Mouse (Mus musculus) heart, postnatal 4 days (tissue): ENCODE data around the gene Pkmyt1. TPM values are rescaled to one million over a fixed set of nuclear protein-coding genes. Genes with fewer than 3 reads are reported as not detected.

ENCODE experiments used
- DNase-seq: peaks from one replicate; pipeline ENCODE4 v3.0.0; 2021
- total RNA-seq, 2 experiments: library from RNA; stranded (reverse); gene quantifications; 2 replicates each; pipeline ENCODE4 v1.2.3; 2021

Pkmyt1 gene
- total RNA-seq, 2 experiments from 2014 or later, result 16.6 to 16.7 TPM

DNA sequence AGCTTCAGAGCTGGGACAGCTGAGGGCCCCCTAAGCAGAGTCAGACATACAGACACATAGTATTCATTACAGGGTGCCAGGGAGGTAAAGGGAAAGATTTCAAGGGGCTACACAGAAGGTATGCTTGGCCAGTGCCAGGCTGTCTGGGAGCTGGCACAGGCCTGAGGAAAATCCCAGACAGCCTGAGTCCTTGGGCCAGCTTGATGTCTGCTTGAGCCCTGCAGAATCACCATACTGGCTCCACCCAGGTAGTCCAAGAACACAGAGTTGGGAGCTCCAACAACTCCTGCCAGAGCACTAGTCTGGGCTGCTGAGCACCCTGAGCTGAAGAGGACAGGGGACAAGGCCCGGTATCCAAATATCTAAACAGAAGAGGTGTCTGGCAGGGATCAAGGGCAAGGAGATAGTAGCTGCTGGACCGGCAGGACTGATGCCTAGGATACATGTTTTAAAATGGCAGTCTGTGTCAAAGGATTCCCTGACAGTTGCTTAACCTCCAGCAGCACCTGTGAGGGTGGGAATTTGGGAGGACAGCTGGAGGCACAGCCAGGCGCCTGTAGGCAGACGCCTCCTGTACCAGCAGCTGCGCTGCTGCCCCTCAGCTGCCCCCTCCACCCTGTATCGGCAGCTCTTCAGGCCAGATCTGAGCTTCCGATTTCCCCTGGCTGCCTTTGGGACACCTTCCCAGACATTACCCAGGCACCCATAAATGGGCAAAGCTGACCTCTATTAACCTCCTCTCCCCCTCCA is 3.6 kb upstream of the Pkmyt1 start, which contains the start of gene 1520401A03Rik:
1520401A03Rik (minus strand) TSS at position 408 of the 750 bp plus-strand sequence.
- DNase-seq, result no peak

DNA sequence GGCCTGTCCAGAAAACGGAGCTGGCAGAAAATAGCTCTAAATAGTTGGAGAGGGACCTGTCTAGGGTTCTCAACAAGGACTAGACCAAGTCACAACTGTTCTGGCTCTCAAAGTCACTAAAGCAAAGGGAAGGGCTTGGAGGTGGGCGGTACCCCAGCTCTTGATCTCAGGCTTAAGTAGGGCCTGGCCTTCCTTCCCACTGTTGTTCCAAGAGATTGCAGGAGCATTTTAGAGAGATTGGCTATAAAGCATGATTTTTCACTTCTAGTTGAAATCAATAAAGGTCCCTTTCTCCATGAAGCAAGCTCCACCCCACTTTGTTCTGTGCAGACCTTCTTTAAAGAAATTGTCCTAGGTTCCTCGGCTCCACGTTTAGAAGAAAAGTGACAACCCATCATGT is 659 bp upstream of the Pkmyt1 start:
- no peak for DNase-seq

DNA sequence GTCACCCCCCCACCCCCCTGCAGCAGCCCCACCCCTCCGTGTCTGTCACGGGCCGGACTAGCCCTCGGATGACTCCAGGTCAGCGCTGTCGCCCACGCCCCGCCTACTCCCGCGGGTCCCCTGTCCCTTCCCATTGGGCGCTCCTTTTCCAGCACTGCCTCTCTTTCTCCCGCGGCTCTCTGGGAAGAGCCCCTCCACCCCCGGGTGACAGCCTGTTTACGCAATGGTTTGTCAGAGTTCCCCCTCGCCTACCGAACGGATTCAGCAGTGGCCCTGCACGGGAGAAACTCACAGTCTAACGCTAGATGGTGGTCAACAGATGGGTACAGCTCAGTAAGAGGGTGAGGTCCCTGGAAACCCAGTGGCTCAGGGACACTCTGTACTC is 614 bp downstream of the Pkmyt1 start:
- DNase-seq, result peak; percentile 91

DNA sequence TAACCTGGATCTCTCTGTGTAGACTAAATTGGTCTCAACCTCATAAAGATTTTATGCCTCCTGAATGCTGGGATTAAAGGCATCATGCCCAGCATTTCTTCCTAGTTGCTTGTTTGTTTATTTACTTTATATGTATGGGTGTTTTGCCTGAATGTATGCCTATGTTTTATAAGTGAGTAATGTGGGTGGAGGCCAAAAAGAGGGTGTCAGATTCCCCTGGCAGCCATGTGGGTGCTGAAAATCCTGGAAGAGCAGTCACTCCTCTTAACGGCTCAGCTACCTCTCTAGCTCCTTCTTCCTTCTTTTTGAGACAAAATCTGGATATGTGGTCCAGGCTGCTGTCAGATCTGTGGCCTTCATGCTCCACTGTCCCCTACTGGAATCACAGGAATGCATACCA is 4.3 kb downstream of the Pkmyt1 start:
- DNase-seq, result no peak

DNA sequence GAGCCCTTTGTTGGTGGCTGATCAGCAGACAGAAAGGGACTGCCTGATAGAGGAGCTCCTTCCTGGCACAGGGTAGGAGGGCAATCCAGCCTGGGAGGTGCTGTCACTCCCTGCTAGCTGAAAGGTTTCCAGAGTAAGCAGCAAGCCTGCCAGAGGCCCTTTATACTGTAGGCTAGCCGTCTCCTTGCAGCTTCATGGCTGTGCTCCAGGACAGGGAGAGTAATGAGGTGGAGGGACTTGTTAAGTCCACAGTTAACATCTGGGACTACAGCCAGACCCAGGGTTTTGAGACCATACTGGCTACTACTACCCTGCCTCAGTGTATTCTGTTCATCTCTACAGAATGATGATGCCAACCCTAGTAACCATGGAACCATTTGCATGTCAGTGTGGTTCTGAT is 8.2 kb downstream of the Pkmyt1 start:
- DNase-seq, result no peak

DNA sequence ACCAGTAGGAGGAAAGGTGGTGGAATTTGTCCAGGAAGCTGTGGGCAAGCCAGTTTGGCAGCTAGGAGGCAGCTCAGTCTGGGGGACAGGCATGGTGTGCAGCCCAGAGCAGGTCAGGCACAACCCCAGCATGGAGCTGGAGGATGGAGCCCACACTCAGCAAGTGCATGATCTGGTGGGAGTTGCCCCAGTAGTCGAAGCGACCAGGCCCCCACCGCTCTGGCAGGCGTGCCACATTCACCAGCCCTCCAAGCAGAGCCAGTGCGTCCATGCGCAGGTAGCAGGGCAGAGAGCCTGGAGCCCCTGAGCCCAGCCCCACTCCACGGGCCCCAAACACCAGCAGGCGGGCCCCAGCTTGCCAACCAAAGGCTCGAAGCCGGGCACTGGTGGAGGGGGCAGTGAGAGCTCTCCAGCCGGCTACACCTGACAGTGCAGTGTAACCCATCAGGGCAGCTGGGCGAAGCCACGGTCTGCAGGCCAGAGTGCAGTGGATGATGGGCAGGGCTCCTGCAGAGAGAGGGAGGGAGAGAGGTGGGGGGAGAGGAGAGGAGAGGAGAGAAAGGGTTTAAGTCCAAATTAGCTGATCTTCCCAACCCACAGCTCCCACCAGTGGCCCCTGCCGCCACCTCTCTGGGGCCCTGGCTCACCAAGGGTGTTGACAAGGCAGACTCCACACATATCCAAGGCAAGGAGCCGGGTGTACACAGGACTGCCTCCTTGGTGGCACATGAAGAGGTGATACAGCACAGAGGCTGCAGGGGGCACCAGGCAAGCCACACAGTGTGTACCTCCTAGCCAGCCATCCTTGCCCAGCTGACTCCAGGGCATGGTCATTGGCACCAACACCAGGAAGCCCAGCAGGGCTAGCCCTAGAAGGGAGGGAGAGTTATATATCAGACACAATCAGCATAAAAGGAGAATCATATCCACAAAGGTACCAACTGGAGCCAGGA is 11.6 kb downstream of the Pkmyt1 start:
- no peak for DNase-seq

DNA sequence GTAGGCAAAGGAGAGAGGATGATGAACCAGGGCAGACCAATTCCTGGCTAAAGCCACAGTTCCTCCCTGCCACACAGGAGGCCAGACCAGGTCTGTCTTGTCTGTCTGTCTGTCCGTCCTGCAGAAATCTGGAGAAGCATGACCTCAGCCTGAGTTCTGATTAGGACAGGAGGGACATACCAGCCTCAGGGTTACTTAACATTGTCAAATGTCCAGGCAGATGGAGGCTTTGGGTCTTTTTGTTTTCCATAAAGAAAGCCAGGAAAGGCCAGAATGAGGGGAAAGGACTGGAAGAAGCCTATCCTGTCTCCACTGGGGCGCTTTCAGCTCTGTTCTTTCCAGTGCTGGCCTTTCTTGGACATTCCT is 12.7 kb downstream of the Pkmyt1 start:
- no peak for DNase-seq

DNA sequence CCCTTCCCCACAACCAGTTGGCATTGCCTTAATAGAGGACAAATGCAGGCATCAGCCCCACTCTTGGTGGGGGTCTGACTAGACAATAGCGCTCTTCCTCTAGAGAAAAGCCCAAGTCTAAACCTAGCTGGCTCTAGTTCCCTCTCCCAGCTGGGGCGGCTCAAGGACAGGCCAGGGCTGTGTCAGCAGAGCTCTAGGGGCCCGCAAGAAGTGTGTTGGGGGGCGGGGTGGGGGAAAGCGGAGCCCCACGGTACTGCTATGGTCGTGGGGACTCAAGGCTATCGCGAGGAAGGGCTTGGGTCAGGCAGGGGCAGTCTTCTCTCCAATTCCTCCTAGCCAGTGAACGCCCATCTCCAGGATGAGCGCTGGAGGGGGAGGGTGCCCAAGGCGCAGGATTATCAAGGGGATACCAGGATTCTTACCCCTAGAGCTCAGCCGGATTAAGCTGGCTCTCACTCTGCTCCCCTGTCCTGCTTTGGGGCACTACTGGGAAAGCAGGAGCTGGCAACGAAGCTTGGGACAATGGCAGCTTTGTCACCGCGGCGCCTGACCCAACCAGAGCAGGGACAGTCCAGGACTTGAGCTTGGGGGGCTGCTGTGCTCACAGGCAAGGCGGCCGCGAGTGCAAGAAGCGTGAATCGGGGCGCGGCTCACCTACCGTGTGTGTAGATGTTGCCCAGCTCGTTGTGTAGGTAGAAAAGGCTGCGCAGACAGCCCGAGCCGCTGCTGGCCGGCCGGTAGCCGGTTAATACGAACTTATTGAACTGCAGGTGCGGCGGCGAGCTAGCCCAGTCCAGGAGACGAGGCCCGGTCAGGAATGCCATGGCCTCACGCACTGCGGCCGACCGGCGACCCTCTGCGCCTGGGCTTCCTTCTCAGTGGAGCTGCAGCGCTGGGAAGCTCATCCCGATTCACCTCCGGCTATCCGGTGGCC is 13.3 kb downstream of the Pkmyt1 start:
- no peak for DNase-seq

DNA sequence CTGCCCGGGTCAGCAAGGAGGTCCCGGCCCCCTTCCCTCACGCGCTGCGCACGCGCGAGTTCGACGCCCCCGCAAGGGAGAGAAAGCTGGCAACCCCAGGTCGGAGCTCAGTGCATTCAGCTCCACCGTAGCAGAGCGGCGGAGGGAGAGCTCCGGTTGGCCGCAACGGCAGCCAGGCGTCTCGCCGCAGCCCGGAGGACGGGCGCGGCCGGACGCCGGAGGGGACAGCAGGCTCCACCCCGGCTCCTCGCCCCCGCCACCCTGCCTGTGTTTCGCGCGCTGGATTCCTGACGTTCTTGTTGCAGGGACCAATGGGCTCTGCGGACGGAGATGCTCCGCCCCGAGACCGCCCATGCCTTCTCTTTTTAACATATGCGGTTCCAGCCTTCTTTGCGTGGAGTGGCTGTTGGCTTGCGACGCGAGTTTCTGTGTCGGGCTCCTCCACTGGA is 14.0 kb downstream of the Pkmyt1 start:
- peak; percentile 93 for DNase-seq

DNA sequence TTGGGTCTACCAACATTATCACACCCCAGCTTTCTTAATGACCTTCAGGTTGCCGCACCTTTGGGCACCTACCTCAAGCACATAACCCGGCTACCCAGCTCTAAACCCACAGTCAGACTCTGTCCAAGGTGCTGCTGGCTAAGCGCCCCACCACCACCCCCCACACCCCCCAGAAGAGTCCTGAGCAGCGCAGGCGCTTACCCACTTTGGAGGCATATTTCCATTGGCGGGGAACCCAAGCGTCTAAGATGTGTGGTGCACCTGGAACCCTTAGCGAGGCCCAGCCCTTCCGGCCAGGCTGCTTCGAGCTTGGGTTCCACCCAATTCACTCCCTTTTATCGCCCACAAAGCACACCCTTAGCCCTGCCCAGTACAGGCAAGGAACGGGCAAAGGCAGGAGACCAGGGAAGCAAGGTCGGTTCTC is 14.5 kb downstream of the Pkmyt1 start, which contains the start of gene Paqr4:
Paqr4 (minus strand) TSS at position 270 of the 424 bp plus-strand sequence.
- no peak for DNase-seq

DNA sequence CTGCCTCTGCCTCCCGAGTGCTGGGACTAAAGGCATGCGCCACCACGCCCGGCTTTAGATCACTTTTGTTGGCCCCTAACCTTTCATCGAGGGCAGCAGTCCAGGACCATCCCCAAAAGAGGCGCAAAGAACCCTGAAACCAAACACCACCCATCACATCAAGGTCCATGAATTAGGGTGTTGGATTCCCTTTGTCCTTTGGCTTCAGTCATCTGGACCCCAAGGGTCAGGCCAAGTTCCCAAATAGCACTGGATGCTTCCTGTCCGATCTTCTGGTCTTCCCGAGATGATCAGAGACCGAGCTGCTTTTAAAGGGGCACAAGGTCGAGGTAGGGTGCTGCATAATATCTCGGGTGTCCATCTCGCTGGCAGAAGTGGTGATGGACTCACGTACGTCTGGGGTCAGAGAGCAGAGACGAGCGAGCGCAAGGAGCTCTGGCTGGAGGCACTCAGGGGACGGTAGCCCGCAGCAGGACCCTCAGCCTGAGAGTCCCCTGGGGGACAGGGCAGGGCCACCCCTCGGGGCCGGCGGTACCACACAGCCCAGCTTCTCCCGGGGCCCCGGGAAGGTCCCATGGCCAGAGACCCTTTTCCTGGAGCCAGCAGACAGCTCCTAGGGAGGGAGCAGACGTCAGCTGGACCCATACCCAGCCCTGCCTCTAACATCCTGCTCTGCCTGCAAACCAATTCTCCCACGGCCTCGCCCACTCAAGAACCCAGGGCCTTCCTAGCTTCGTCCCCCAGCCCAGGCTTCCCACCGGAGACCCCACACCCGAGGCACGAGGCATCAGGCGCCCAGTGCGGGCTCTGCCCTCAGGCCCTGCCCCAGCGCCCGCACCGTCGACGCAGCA is 15.4 kb downstream of the Pkmyt1 start:
- no peak for DNase-seq

DNA sequence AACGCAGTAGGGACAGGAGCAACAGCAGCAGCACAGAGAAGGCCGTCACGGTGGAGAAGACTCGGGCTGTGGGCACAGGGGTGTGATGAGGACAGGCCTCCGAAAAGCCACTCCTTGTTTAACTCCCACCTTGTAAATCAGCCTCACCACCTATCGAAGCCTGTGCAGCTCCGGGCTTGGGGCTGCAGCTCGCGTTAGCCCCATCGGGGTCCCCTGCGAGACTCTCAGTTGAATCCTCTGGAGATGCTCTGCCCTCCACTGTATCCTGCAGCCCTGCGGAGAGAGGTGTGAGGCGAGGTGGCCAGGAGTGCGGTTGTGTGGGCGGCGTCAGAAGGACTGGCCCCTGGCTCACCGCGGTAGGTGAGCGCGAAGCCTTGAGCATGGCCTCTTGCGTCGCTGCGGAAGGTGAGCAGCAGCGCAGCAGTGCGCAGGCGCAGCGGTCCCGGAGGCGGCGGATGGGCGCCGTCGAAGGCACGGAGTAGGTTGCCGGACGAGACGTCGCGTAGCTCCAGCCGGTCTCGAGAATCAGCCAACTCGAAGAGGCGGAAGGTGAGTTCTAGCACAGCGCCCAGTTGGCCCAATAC is 16.2 kb downstream of the Pkmyt1 start:
- no peak for DNase-seq

DNA sequence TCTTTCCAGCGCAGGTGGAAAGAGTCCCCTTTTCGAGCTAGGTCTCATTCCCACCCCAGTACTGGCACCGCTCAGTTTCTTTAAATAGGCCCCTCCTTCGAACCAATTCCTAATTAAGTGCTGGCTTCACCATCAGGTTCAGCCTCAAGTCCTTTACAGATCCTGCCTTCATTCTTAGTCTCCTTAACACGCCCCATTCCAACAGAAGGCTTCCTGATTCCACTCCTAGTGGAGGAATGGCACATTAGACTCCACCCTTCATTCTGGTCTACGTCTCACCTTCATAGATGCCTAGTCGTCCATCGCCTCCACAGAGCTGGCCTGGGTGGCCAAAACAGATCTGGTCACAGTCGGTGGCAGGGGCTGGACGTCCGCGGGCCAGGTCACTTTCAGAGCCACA is 16.8 kb downstream of the Pkmyt1 start:
- DNase-seq, result no peak

DNA sequence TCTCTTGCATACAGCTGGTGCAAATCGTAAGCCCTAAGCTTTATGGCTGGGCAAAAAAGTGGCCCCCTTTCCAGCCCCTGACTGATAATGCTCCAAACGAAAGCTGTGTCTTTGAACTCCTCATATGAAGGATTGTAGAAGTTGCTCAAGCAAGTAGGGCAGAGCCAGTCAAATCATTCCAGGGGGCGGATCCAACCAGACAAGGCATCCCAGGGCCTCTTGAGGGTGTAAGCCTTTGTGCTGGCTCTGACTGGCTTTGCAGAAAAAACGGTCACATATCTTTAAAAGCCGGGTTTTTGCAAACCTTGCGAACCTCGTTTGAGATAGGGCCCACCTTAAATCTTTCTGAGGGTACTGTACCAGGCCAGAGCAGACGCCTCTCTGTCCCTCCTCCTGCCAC is 17.9 kb downstream of the Pkmyt1 start:
- DNase-seq, result no peak

DNA sequence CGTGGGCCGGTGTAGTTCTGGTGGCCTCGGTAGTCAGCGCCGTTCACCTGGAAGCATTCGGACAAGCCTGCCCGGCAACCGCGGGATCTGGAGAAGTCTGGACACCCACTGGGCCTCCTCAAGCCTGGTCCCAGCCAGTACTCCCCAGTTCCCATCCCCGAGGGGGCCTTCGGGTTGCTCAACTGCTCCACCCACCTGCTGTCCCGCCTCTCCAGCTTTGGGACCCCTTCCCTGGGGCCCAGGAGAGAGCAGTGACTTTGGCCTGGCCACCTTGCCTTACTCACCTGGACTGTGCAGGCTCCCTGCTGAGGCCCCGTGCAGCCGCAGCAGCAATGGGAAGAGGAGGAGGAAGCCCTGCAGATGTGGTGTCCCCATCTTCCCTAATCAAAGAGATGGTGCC is 18.5 kb downstream of the Pkmyt1 start:
- no peak for DNase-seq

DNA sequence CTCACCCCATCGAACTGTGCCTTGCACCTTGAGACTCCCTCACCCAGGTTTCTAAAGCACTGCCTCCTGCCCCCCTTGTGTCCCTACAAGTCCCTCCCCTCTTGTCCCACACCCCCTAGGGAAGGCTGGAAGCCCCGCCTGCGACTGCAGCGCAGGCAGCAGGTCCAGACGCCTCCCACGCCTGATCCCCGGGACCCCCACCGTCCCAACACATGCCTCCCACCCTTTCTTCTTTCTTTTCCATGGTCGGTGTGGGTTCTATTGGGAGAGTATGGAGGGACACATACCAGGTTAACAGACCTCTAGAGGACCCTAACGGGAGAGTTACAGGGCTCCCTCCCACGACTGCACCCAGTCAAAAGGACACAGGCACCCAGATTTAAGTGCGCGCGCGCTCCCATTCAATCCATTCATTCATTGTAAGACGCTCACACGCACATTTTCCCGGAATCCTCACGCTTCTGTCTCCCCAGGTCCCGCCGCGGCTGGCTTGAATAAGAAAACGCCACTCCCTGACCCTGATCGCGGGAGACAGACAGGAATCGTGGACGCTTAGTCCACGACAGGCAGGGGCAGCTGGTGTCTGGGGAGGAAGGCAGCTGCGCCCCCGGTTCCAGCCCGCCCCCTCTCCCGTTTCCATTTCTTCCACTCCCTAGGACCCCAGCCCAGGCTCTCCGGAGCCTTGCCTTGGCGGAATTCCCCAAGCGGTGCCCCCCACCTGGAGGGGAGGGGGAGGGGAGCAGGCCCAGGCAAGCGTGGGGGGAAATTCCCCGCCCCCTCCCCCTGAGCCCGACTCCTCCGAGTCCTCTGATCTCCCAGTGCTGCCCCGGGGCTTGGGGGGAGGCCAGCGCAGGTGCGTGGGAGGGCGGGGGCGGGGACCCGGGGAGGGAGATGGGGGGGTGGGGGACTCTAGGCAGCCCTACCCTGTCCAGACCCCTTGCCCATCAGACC is 19.4 kb downstream of the Pkmyt1 start, which contains the start of gene Kremen2:
Kremen2 (minus strand) TSS at position 533 of the 951 bp plus-strand sequence.
- DNase-seq, result no peak

DNA sequence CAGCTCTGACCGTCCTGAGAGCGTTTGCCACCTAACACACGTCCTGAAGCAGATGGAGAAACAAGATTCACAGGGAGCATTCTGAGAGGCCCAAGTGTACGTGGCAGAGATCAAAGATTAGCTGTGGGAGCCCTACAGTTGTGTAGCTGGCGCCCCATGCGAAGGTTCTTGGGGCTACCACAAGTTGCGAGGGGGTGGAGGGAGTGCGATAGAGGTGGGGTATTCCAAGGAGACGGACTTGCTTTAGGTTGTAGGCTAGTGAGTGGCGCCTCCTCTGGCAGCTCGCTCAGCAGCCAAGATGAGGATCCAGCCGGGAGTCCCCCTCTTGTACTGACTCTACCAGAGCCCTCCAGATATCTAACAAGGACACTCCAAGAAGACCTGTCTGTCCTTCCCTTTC is 20.2 kb downstream of the Pkmyt1 start:
- DNase-seq, result no peak

DNA sequence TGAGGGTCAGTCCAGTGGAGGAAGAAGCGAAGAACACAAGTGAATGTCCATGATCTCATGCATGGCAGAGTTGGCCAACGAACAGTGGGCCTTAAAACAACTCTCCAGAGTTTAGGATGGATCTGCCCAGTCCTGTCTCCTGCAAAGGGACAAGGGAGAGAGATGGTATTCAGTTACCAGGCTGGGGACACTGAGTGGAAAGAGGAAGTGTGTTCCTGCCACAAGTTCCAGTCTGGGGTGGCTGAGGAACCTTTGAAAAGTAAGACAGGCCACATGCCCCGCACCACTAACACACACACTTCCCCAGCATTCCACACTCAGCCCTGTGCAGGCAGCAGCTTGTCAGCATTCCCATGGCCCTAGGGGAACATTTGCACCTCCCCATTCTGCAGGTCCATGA is 20.6 kb downstream of the Pkmyt1 start:
- no peak for DNase-seq

DNA sequence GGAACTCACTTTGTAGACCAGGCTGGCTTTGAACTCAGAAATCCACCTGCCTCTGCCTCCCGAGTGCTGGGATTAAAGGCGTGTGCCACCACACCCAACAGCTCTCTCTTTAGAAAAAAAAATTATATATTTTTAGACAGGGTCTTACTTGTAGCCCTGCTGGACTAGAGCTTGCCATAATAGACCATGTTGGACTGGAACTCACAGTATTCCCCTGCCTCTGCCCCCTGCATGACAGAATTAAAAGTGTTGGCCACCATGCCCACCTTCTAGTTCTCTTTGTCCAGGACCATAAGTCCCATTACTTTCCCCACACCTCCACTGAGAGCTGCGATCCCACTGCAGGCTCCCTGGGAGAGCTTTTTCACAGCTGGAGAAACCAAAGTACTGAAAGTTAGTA is 21.3 kb downstream of the Pkmyt1 start:
- DNase-seq, result no peak

DNA sequence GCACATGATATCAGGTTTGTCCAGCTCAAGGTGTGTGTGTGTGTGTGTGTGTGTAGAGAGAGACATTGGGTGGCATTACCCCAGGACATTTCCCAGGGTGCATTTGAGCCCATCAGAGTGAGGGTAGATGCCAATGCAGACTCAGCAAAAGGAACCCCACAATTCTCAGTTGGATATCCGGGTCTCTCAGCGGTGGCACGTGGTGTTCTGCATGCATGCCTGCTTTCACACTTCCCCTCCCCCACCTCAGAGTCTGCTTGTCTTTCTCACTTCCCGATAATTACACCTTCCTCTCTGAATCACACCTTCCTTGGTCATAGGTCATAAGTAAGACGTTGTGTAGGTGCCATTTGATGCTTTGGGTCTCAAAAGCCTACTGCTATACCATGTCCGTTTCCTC is 21.9 kb downstream of the Pkmyt1 start:
- no peak for DNase-seq
